Mouse (Mus musculus): ENCODE measurements around the gene Map3k7. TPM values are rescaled to one million over a fixed set of nuclear protein-coding genes. Genes with fewer than 3 reads are reported as not detected.

The Map3k7 gene
- total and polyA plus RNA-seq, 2 experiments: 20.7 to 31.3 TPM

DNA sequence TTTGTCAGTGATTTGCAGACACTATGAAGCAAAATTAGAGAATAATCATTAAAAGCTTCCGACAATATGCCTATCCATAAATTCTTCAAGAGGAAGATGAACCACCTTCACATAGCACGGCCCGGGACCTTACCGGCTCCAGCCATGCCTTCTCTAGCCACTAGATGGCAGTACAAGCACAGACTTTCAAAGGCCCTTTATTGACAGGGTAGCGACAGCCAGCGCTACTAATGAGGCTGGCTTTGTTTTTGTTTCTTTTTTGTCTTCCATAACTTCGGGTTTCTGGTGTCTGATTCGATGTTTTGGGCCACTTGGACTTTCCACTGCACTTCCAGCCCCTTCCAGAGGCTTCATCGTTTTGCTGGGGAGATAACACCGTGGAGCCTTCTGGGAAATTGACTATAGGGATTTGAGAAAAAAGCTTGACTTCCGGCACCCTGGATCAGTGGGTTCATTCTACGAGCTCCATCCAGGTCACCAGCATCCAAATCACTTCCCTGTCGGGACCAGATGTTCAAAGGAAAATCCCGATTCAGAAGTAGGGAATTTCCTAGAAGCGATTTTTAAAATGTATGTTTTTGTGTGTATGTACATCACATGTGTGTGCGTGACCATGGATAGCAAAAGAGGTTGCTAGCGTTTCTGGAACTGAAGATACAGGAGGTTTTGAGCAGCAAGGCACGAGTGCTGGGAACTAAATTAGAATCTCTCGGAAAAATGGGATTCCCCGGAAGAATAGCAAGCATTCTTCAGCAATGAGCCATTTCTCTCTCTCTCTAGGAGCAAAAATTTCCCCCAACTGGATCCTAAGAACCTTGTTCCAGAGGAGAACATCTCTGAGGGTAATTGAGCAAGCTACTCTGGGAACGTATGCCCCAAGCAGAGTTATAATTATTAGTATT, 91.5 kb downstream of the Map3k7 start:
- Histone ChIP-seq H3K4me1 (ENCODE audit: control insufficient read depth, insufficient read depth, low read length) (no peaks in the 10 kb centered on the region), H3K4me3 (ENCODE audit: insufficient read depth, low read depth, low read length) (peak overlapping the region; percentile 49; the same call in 1 of the 2 replicates), H3K79me2 (ENCODE audit: control insufficient read depth, insufficient read depth, low read length) (no peaks in the 10 kb centered on the region), H3K27me3 (ENCODE audit: control insufficient read depth, insufficient read depth, low read length) (no peaks in the 10 kb centered on the region), H3K9ac (ENCODE audit: low read depth, low read length) (peak overlapping the region; percentile 65), H3K27ac (replicated peaks; ENCODE audit: insufficient read depth, low read depth, low read length) (no peak overlapping the region), H3K36me3 (ENCODE audit: control insufficient read depth, insufficient read depth, low read length) (no peaks in the 10 kb centered on the region)
- peak; percentile 61 for DNase-seq (ENCODE audit: extremely low read depth, low read depth, low spot score)
- TF ChIP-seq POLR2A (IDR thresholded peaks at IDR 0.05; ENCODE audit: extremely low read depth, insufficient read depth, low read length) (no peak), CTCF (IDR thresholded peaks at IDR 0.05; ENCODE audit: low read depth, low read length) (peak; percentile 90)
- 20% methylated on average over 21 of the region's 21 CpGs for WGBS

GRCm38 (mm10) chr4:32056441-32056840, 92.5 kb downstream of the Map3k7 start:
- Histone ChIP-seq H3K4me3 (ENCODE audit: insufficient read depth, low read depth, low read length) (no peak overlapping the region), H3K36me3 (ENCODE audit: control insufficient read depth, insufficient read depth, low read length) (no peaks in the 10 kb centered on the region), H3K79me2 (ENCODE audit: control insufficient read depth, insufficient read depth, low read length) (no peaks in the 10 kb centered on the region), H3K9ac (ENCODE audit: low read depth, low read length) (no peak overlapping the region), H3K27ac (replicated peaks; ENCODE audit: insufficient read depth, low read depth, low read length) (no peak overlapping the region), H3K4me1 (ENCODE audit: control insufficient read depth, insufficient read depth, low read length) (no peaks in the 10 kb centered on the region), H3K27me3 (ENCODE audit: control insufficient read depth, insufficient read depth, low read length) (no peaks in the 10 kb centered on the region)
- 81% methylated on average over 7 of the region's 7 CpGs for WGBS
- no peak for DNase-seq (ENCODE audit: extremely low read depth, low read depth, low spot score)
- no peak for TF ChIP-seq POLR2A (IDR thresholded peaks at IDR 0.05; ENCODE audit: extremely low read depth, insufficient read depth, low read length)
- TF ChIP-seq CTCF (IDR thresholded peaks at IDR 0.05; ENCODE audit: low read depth, low read length): no peak

DNA sequence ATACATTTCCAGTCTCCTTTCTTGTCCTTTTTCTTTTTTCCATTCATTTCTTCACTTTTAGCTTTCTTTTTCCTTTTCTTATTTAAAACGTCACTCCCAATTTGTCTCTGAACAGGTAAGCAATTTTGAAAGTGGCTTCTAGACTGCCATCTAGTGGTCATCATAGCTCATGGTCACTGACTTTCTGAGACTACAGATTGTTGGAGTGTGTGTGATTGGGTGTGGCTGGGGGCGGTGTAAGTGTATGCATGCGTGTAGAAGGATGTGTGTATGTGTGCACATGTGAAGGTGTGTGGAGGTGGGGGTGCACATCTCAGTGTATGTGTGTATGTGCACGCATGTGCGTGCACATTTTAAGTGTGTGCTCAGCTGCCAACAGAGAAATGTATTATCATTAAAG, 93.2 kb downstream of the Map3k7 start:
- 39% methylated on average over 5 of the region's 5 CpGs for WGBS
- Histone ChIP-seq H3K27me3 (ENCODE audit: control insufficient read depth, insufficient read depth, low read length) (no peaks in the 10 kb centered on the region), H3K4me1 (ENCODE audit: control insufficient read depth, insufficient read depth, low read length) (no peaks in the 10 kb centered on the region), H3K4me3 (ENCODE audit: insufficient read depth, low read depth, low read length) (no peak overlapping the region), H3K27ac (replicated peaks; ENCODE audit: insufficient read depth, low read depth, low read length) (no peak overlapping the region), H3K36me3 (ENCODE audit: control insufficient read depth, insufficient read depth, low read length) (no peaks in the 10 kb centered on the region), H3K79me2 (ENCODE audit: control insufficient read depth, insufficient read depth, low read length) (no peaks in the 10 kb centered on the region), H3K9ac (ENCODE audit: low read depth, low read length) (no peak overlapping the region)
- TF ChIP-seq CTCF (IDR thresholded peaks at IDR 0.05; ENCODE audit: low read depth, low read length) (peak; percentile 49), POLR2A (IDR thresholded peaks at IDR 0.05; ENCODE audit: extremely low read depth, insufficient read depth, low read length) (no peak)
- DNase-seq (ENCODE audit: extremely low read depth, low read depth, low spot score): peak; percentile 50

- H3K27ac ChIP-seq (replicated peaks; ENCODE audit: insufficient read depth, low read depth, low read length): no peak overlapping the region
- no peaks in the 10 kb centered on the region for H3K27me3 ChIP-seq (ENCODE audit: control insufficient read depth, insufficient read depth, low read length)
- TF ChIP-seq POLR2A (IDR thresholded peaks at IDR 0.05; ENCODE audit: extremely low read depth, insufficient read depth, low read length): no peak
- no peak for TF ChIP-seq CTCF (IDR thresholded peaks at IDR 0.05; ENCODE audit: low read depth, low read length)
- H3K4me3 ChIP-seq (ENCODE audit: insufficient read depth, low read depth, low read length): no peak overlapping the region
- H3K9ac ChIP-seq (ENCODE audit: low read depth, low read length): no peak overlapping the region
- H3K4me1 ChIP-seq (ENCODE audit: control insufficient read depth, insufficient read depth, low read length): no peaks in the 10 kb centered on the region; the same call in 1 of the 2 replicates
- DNase-seq (ENCODE audit: extremely low read depth, low read depth, low spot score): no peak
- H3K79me2 ChIP-seq (ENCODE audit: control insufficient read depth, insufficient read depth, low read length): no peaks in the 10 kb centered on the region
- H3K36me3 ChIP-seq (ENCODE audit: control insufficient read depth, insufficient read depth, low read length): no peaks in the 10 kb centered on the region
- WGBS: 91% methylated on average over 4 of the region's 4 CpGs
These were observed 96.8 kb downstream of the Map3k7 start for GRCm38 (mm10) chr4:32060686-32061085.

DNA sequence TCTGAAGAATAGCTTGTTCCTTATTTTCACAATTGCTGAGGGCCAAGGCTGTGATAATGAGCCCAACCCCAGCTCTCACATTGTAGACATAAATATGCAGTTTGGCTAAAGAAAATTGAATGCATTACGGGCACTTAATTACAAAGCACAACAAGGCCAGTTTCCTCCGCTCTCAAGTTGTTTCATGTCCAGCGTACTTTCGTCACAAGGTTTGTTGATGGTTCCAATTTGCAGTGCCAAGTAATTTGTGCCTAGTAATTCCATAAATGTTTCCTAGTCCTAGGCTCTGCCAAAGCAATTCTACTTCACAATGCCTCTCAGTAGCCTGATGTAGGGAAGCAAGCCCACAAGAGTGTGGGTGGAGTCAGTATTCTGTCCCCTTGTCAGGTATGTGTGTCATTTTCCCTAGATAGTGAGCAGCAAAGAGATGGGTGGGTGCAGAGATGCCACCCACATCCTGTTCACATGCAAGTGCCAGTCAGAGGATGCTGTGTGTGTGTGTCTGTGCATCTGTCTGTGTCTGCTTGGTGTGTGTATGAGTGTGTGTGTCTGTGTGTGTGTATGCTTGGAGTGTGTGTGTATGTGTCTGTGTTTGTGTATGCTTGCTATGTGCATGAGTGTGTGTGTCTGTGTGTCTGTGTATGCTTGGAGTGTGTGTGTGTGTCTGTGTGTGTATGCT, 98.6 kb downstream of the Map3k7 start:
- Histone ChIP-seq H3K27me3 (ENCODE audit: control insufficient read depth, insufficient read depth, low read length) (no peaks in the 10 kb centered on the region), H3K4me1 (ENCODE audit: control insufficient read depth, insufficient read depth, low read length) (no peaks in the 10 kb centered on the region; the same call in 1 of the 2 replicates), H3K9ac (ENCODE audit: low read depth, low read length) (no peak overlapping the region), H3K27ac (replicated peaks; ENCODE audit: insufficient read depth, low read depth, low read length) (no peak overlapping the region), H3K36me3 (ENCODE audit: control insufficient read depth, insufficient read depth, low read length) (no peaks in the 10 kb centered on the region), H3K4me3 (ENCODE audit: insufficient read depth, low read depth, low read length) (no peak overlapping the region), H3K79me2 (ENCODE audit: control insufficient read depth, insufficient read depth, low read length) (no peaks in the 10 kb centered on the region)
- no peak for DNase-seq (ENCODE audit: extremely low read depth, low read depth, low spot score)
- WGBS: 87% methylated on average over 4 of the region's 4 CpGs
- no peak for TF ChIP-seq CTCF (IDR thresholded peaks at IDR 0.05; ENCODE audit: low read depth, low read length)
- TF ChIP-seq POLR2A (IDR thresholded peaks at IDR 0.05; ENCODE audit: extremely low read depth, insufficient read depth, low read length): no peak
